Mouse (Mus musculus): ENCODE data around the gene Prepl.

Prepl gene

DNA sequence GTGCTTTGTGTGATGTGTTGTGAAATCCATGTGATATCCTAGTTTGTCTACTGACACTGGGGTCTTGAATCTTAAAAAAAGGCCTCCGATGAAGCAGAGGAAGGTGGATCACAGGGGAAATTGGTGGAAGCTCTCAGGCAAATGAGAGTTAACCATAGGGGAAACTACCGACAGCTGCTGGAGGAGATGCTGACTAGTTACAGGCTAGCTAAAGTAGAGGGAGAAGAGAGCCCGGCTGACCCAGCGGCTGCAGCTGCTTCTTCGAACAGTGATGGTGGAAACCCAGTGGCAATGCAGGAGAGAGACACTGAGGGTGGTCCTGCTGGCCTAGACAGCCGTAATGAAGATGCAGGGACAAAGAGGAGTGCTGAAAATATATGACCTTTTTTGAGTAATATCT, 76.6 kb downstream of the Prepl start:
- TF ChIP-seq CTCF (conservative IDR thresholded peaks at IDR 0.05; ENCODE audit: low read length) (no peak), NANOG (IDR thresholded peaks at IDR 0.05; ENCODE audit: borderline replicate concordance, low read length) (no peak), POU5F1 (IDR thresholded peaks at IDR 0.05; ENCODE audit: borderline replicate concordance, low read length) (no peak)
- H3K4me3 ChIP-seq (replicated peaks; ENCODE audit: low read length): no peak overlapping the region
- H3K27me3 ChIP-seq (ENCODE audit: insufficient read depth, low read length): no peaks in the 10 kb centered on the region
- H3K36me3 ChIP-seq (ENCODE audit: insufficient read depth, low read length): peaks cover 47% of the 10 kb centered on the region
- no peaks in the 10 kb centered on the region for H3K4me1 ChIP-seq (replicated peaks; ENCODE audit: low read depth, low read length)
- no peaks in the 10 kb centered on the region for H3K9me3 ChIP-seq (ENCODE audit: low read length)
